Mouse (Mus musculus): Measurements from ENCODE around the gene Bcl7a.

DNA sequence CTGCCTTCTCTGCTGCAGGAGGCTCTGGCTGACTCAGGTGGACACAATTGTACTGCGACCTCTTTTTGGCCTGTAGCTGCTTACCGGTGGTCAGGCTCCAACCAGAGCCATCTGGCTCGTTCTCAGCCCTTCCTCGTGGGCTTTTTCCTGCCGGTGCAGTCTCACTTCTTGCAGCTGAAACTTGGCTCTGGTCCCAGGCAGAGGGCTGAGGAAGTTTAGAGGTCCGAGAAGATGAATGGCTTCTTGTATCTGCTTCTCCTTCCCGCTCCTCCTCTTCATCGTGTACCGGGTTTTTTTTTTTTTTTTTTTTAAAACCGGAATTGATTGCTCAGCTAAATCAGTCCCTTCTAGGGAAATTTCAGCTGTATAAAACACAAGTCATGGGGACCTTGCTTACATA, 32.9 kb downstream of the Bcl7a start:
- TF ChIP-seq CTCF (IDR thresholded peaks at IDR 0.05; ENCODE audit: low read depth) (no peak), EP300 (optimal IDR thresholded peaks at IDR 0.05) (no peak)
